Mouse (Mus musculus) intestine, embryonic 14.5 days (tissue): ENCODE results near the gene D230025D16Rik. TPM values are rescaled to one million over a fixed set of nuclear protein-coding genes. Genes with fewer than 3 reads are reported as not detected.

Experiments used
- ATAC-seq: fragments of 200-750 bp; cut with Nextera tagmentation; replicated peaks from 2 replicates; pipeline ENCODE4 v1.8.0; 2017; ENCODE audit warnings: low read depth, moderate number of reproducible peaks, moderate TSS enrichment, moderate library complexity; ENCODE audit not compliant: low FRiP score, low TSS enrichment
- DNase-seq: peaks from one replicate; pipeline ENCODE4 v3.0.0-alpha.2; 2018; ENCODE audit warnings: low spot score
- H3K27ac ChIP-seq: fragments of 300-500 bp; sonication (generic); 2 replicates; pipeline ENCODE4 v1.5.1; 2014; ENCODE audit warnings: low read depth, mild to moderate bottlenecking, control low read depth
- H3K27me3 ChIP-seq: fragments of 300-500 bp; sonication (generic); replicated peaks from 2 replicates; pipeline ENCODE4 v1.6.1; 2014; ENCODE audit warnings: low read length, control low read depth; ENCODE audit not compliant: control insufficient read depth, insufficient read depth
- H3K36me3 ChIP-seq: fragments of 300-500 bp; sonication (generic); 2 replicates; pipeline ENCODE4 v1.6.1; 2014; ENCODE audit warnings: low read length, control low read depth; ENCODE audit not compliant: control insufficient read depth, insufficient read depth
- H3K4me1 ChIP-seq: fragments of 300-500 bp; sonication (generic); replicated peaks from 2 replicates; pipeline ENCODE4 v1.6.1; 2014; ENCODE audit warnings: low read length, control low read depth, mixed read lengths; ENCODE audit not compliant: control insufficient read depth, insufficient read depth
- H3K4me2 ChIP-seq: fragments of 300-500 bp; sonication (generic); 2 replicates; pipeline ENCODE4 v1.6.1; 2014; ENCODE audit warnings: low read length
- H3K4me3 ChIP-seq: fragments of 300-500 bp; sonication (generic); 2 replicates; pipeline ENCODE4 v1.5.1; 2014; ENCODE audit warnings: low read depth, low read length, control low read depth, mixed read lengths
- H3K9ac ChIP-seq: fragments of 300-500 bp; sonication (generic); 2 replicates; pipeline ENCODE4 v1.6.1; 2014; ENCODE audit warnings: mild to moderate bottlenecking, low read length
- H3K9me3 ChIP-seq: fragments of 300-500 bp; sonication (generic); 2 replicates; pipeline ENCODE4 v1.6.1; 2016; ENCODE audit warnings: low read length, control low read depth; ENCODE audit not compliant: control insufficient read depth
- WGBS: fragments of 180-500 bp; shearing (Covaris S2); extraction: QIAGEN DNeasy Blood & Tissue Kit; methylation state at CpG from one replicate; pipeline ENCODE4 v1.1.7; 2014; 5-methylcytosine and 5-hydroxymethylcytosine counted together
- polyA plus RNA-seq: library from polyadenylated mRNA; unstranded; fragments of >200 nt; fragmentation: Nextera tagmentation; extraction: Ambion mirVana; gene quantifications from 2 replicates; pipeline ENCODE4 v1.2.1, GENCODE M21; 2014

The D230025D16Rik gene
- polyA plus RNA-seq, 1 experiment from 2014 or later: 29.5 TPM

DNA sequence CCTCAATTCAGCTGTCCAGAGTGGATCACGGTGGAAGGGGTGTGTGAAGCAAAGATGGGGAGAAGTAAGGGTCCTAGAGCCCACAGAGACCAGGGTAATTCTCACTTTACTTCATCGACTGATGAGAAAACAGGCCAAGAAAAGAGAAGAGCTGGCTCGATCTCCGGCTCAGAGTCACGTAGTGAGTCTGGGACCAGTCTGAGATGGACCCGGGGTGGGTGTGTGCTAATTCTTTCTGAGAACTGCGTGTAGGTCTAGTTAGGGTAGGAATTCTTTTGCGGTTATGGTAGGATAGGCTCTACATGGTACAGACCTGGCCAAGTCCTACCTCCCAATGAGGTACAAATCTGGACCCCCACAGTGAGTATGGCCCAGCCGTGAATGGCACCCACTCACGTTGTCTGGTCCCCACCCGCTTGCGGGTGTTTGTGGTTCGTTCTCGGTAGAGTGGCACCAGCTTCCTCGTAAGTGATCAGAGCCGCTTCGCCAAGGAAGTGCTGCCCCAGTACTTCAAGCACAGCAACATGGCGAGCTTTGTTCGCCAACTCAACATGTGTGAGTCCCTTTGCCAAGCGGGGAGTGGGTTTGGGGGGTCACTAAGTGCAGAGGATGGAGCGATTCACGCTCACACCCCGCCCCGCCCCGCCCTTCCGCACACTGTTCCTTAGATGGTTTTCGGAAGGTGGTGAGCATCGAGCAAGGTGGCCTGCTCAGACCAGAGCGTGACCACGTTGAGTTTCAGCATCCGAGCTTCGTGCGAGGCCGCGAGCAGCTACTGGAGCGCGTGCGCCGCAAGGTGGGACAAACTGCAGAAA is 45.4 kb downstream of the D230025D16Rik start:
- DNase-seq (peak; percentile 74), ATAC-seq (no peak)
- peak overlapping the region; percentile 41 for H3K4me3 ChIP-seq
- no peaks in the 10 kb centered on the region for H3K36me3 ChIP-seq
- H3K9me3 ChIP-seq: no peaks in the 10 kb centered on the region
- H3K4me1 ChIP-seq: peaks cover 22% of the 10 kb centered on the region
- H3K27me3 ChIP-seq: peaks cover 93% of the 10 kb centered on the region
- H3K27ac ChIP-seq: no peak overlapping the region
- whole genome bisulfite sequencing: 4% methylated on average over 39 of the region's 39 CpGs
- H3K4me2 ChIP-seq: peak overlapping the region; percentile 82
- no peak overlapping the region for H3K9ac ChIP-seq

GRCm38 (mm10) chr8:105270916-105271186 is 45.9 kb downstream of the D230025D16Rik start:
- Histone ChIP-seq H3K4me1 (peaks cover 25% of the 10 kb centered on the region), H3K9me3 (no peaks in the 10 kb centered on the region), H3K9ac (no peak overlapping the region), H3K27ac (no peak overlapping the region), H3K4me2 (no peak overlapping the region), H3K36me3 (no peaks in the 10 kb centered on the region), H3K27me3 (peaks cover 98% of the 10 kb centered on the region), H3K4me3 (peak overlapping the region; percentile 10; the same call in 1 of the 2 replicates)
- WGBS: 3% methylated on average over 11 of the region's 11 CpGs
- ATAC-seq (no peak), DNase-seq (no peak)

- H3K27ac ChIP-seq: no peak overlapping the region
- peaks cover 9% of the 10 kb centered on the region for H3K4me1 ChIP-seq
- no peak for ATAC-seq
- no peak overlapping the region for H3K4me3 ChIP-seq
- no peaks in the 10 kb centered on the region for H3K36me3 ChIP-seq
- peak overlapping the region; percentile 71 for H3K4me2 ChIP-seq
- no peak for DNase-seq
- WGBS: 10% methylated on average over 11 of the region's 11 CpGs
- H3K27me3 ChIP-seq: peaks cover 99% of the 10 kb centered on the region
- no peak overlapping the region for H3K9ac ChIP-seq
- H3K9me3 ChIP-seq: no peaks in the 10 kb centered on the region
Observed at GRCm38 (mm10) chr8:105275387-105275786, 50.4 kb downstream of the D230025D16Rik start.

- ATAC-seq: no peak
- peaks cover 94% of the 10 kb centered on the region for H3K27me3 ChIP-seq
Observed at GRCm38 (mm10) chr8:105275840-105276239, 50.9 kb downstream of the D230025D16Rik start, which contains the start of gene Nol3. Gene Nol3 (plus strand): TSS chr8:105276140.

GRCm38 (mm10) chr8:105276292-105277120 is 51.6 kb downstream of the D230025D16Rik start:
- WGBS: 3% methylated on average over 30 of the region's 30 CpGs
- 0 out of 2 replicates have a peak overlapping the region, but pooled peaks have one; percentile 18 for H3K9ac ChIP-seq
- peak; percentile 45; the same call in 1 of the 2 replicates for ATAC-seq

More at GRCm38 (mm10) chr8:105275840-105276239, 50.9 kb downstream of the D230025D16Rik start, which contains the start of gene Nol3:
- no peak for DNase-seq
- H3K27ac ChIP-seq: no peak within 1 kb of the TSS
- WGBS: 9% methylated on average over 10 of the region's 10 CpGs
- peaks cover 4% of the 10 kb centered on the region for H3K4me1 ChIP-seq
- H3K4me3 ChIP-seq: peak within 1 kb of the TSS; percentile 34
- 0 out of 2 replicates have a peak within 1 kb of the TSS, but pooled peaks have one; percentile 18 for H3K9ac ChIP-seq
- H3K36me3 ChIP-seq: no peaks in the 10 kb centered on the region
- no peaks in the 10 kb centered on the region for H3K9me3 ChIP-seq
- peak within 1 kb of the TSS; percentile 71 for H3K4me2 ChIP-seq

GRCm38 (mm10) chr8:105278911-105279334 is 54.0 kb downstream of the D230025D16Rik start:
- H3K27me3 ChIP-seq: peaks cover 64% of the 10 kb centered on the region
- peak; percentile 34; the same call in 1 of the 2 replicates for ATAC-seq
- no peaks in the 10 kb centered on the region for H3K9me3 ChIP-seq
- H3K4me1 ChIP-seq: peaks cover 3% of the 10 kb centered on the region; the same call in 1 of the 2 replicates
- peak overlapping the region; percentile 36; the same call in 1 of the 2 replicates for H3K4me2 ChIP-seq
- DNase-seq: no peak
- peaks cover 15% of the 10 kb centered on the region; the same call in 1 of the 2 replicates for H3K36me3 ChIP-seq
- H3K4me3 ChIP-seq: peak overlapping the region; percentile 19
- 4% methylated on average over 28 of the region's 28 CpGs for WGBS
- H3K27ac ChIP-seq: no peak overlapping the region
- no peak overlapping the region; the same call in 1 of the 2 replicates for H3K9ac ChIP-seq

More at GRCm38 (mm10) chr8:105276292-105277120, 51.6 kb downstream of the D230025D16Rik start:
- peak overlapping the region; percentile 34 for H3K4me3 ChIP-seq
- H3K27me3 ChIP-seq: peaks cover 88% of the 10 kb centered on the region
- H3K36me3 ChIP-seq: 0 out of 2 replicates have a peak, but pooled peaks cover 3% of the 10 kb centered on the region
- peaks cover 3% of the 10 kb centered on the region; the same call in 1 of the 2 replicates for H3K4me1 ChIP-seq
- peak overlapping the region; percentile 71 for H3K4me2 ChIP-seq
- peak; percentile 75 for DNase-seq
- no peak overlapping the region for H3K27ac ChIP-seq
- H3K9me3 ChIP-seq: no peaks in the 10 kb centered on the region

DNA sequence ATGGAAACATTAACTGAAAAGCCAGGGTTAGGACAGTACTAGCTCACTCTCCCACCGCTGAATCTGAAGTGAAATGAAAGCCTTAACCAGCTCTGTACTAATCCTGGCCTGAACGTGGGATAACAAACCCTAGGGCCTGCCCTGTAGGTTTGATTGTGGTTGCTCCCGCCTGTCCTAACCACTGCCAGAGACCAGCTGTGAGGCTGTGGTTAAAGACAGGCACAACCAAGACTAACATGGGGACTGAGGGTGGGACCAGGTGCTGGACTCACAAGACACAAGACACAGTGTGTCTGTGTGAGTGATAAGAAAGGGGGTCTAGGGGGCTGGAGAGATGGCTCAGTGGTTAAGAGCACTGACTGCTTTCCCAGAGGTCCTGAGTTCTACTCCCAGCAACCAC is 55.6 kb downstream of the D230025D16Rik start:
- Histone ChIP-seq H3K9ac (no peak overlapping the region), H3K4me2 (no peak overlapping the region), H3K27me3 (peaks cover 47% of the 10 kb centered on the region), H3K9me3 (no peaks in the 10 kb centered on the region), H3K27ac (no peak overlapping the region), H3K4me1 (peaks cover 3% of the 10 kb centered on the region; the same call in 1 of the 2 replicates), H3K36me3 (peaks cover 20% of the 10 kb centered on the region), H3K4me3 (no peak overlapping the region)
- ATAC-seq: no peak
- no peak for DNase-seq
- 81% methylated on average over 3 of the region's 3 CpGs for WGBS

- Histone ChIP-seq H3K4me3 (no peak overlapping the region), H3K9me3 (no peaks in the 10 kb centered on the region), H3K36me3 (peaks cover 20% of the 10 kb centered on the region), H3K27me3 (peaks cover 35% of the 10 kb centered on the region), H3K9ac (no peak overlapping the region), H3K27ac (no peak overlapping the region), H3K4me1 (no peaks in the 10 kb centered on the region), H3K4me2 (no peak overlapping the region)
- no peak for ATAC-seq
- no peak for DNase-seq
- 84% methylated on average over 12 of the region's 12 CpGs for WGBS
Observed at GRCm38 (mm10) chr8:105281821-105282220, 56.9 kb downstream of the D230025D16Rik start.
